Mouse (Mus musculus): Measurements from ENCODE around the gene Ppp1r12c. TPM values are rescaled to one million over a fixed set of nuclear protein-coding genes. Genes with fewer than 3 reads are reported as not detected.
"Not testable (repeated sequence)": the region's sequence is repeated elsewhere in the genome, so short reads cannot be mapped to it uniquely, and the experiment has no call there.

Gene Ppp1r12c
- polyA plus RNA-seq (2012), result 166 and 206 TPM in 2 replicates

GRCm38 (mm10) chr7:4501558-4502397 is at the start of gene Ppp1r12c:
TSS of gene Ppp1r12c (minus strand) at chr7:4501680.
- no peak for TF ChIP-seq GATA1 (IDR thresholded peaks at IDR 0.05; ENCODE audit: low read length)

GRCm38 (mm10) chr7:4547221-4547641 is 45.8 kb upstream of the Ppp1r12c start, which contains the start of gene Syt5:
TSS of gene Syt5 (minus strand) at chr7:4547541.
- TF ChIP-seq GATA1 (IDR thresholded peaks at IDR 0.05; ENCODE audit: low read length), result no peak

- no peak for TF ChIP-seq GATA1 (IDR thresholded peaks at IDR 0.05; ENCODE audit: low read length)
Measured at GRCm38 (mm10) chr7:4546591-4547131, 45.2 kb upstream of the Ppp1r12c start.

- TF ChIP-seq GATA1 (IDR thresholded peaks at IDR 0.05; ENCODE audit: low read length), result no peak
Measured at GRCm38 (mm10) chr7:4546050-4546449, 44.6 kb upstream of the Ppp1r12c start.

GRCm38 (mm10) chr7:4542013-4542412 is 40.5 kb upstream of the Ppp1r12c start:
- no peak for TF ChIP-seq GATA1 (IDR thresholded peaks at IDR 0.05; ENCODE audit: low read length)

- TF ChIP-seq GATA1 (IDR thresholded peaks at IDR 0.05; ENCODE audit: low read length), result no peak
Measured at GRCm38 (mm10) chr7:4541344-4541743, 39.9 kb upstream of the Ppp1r12c start.

GRCm38 (mm10) chr7:4539019-4539418 is 37.5 kb upstream of the Ppp1r12c start:
- TF ChIP-seq GATA1 (IDR thresholded peaks at IDR 0.05; ENCODE audit: low read length), result no peak

GRCm38 (mm10) chr7:4537181-4537580 is 35.7 kb upstream of the Ppp1r12c start:
- no peak for TF ChIP-seq GATA1 (IDR thresholded peaks at IDR 0.05; ENCODE audit: low read length)

- no peak for TF ChIP-seq GATA1 (IDR thresholded peaks at IDR 0.05; ENCODE audit: low read length)
Measured at GRCm38 (mm10) chr7:4536369-4536768, 34.9 kb upstream of the Ppp1r12c start.

- no peak for TF ChIP-seq GATA1 (IDR thresholded peaks at IDR 0.05; ENCODE audit: low read length)
Measured at GRCm38 (mm10) chr7:4532005-4532729, 30.7 kb upstream of the Ppp1r12c start, which contains the start of gene Dnaaf3. TSS of gene Dnaaf3 (minus strand) at chr7:4532453.

- no peak for TF ChIP-seq GATA1 (IDR thresholded peaks at IDR 0.05; ENCODE audit: low read length)
Measured at GRCm38 (mm10) chr7:4527302-4527689, 25.8 kb upstream of the Ppp1r12c start.

- TF ChIP-seq GATA1 (IDR thresholded peaks at IDR 0.05; ENCODE audit: low read length), result no peak
Measured at GRCm38 (mm10) chr7:4526341-4527301, 25.1 kb upstream of the Ppp1r12c start.

- not testable (repeated sequence) for TF ChIP-seq GATA1 (IDR thresholded peaks at IDR 0.05; ENCODE audit: low read length)
Measured at GRCm38 (mm10) chr7:4524212-4524922, 22.9 kb upstream of the Ppp1r12c start, which contains the start of gene Tnni3. TSS of gene Tnni3 (minus strand) at chr7:4524229.
